Mouse (Mus musculus): ENCODE data around the gene Golm1.
"Not testable (repeated sequence)": the region's sequence is repeated elsewhere in the genome, so short reads cannot be mapped to it uniquely, and the experiment has no call there.

The Golm1 gene

DNA sequence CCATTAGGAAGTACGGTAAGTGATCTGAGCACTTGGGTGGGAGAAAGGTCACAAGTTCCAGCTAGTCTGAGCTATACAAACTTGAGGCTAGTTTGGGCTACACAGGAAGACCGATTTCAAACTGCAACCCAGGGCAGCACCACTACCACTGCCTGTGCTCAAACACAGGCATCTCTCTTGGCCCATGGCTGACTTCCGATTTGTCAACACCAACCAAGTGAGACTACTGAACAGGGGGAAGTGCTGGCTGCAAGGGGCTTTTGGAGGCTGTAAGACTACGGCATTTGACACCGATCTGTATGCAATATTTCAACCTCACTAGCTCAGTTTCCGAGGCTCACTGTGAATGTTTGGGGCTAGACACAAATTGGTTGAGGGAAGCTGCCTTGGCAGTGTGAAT lies 28.1 kb downstream of the Golm1 start:
- no peak for DNase-seq (ENCODE audit: low spot score)

DNA sequence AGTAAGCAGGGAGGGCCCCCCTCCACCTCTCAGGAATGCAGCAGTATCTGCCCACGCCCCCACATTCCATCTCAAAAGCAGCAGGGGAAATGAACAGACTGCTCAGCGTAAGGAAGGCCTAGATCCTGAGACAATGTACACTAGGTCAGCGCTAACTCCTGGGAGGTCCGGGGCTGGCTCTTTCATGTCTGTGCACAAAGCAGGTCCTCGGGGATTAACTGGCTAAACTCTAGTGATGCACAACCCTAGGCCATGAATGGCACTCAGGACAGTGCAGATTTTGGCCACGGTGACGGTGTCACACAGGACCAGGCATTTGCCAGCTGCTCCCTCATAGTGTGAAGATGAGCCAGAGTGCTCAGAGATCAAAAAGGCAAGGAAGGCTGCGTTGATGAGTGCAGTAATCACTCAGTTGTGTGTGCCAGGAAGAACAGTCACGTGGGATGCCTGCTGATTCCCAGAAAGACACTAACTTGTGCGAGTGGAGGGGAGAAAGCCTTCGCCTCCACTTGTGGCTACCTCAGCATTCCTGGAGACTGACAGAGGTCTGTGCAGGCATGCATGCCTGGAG lies 28.9 kb downstream of the Golm1 start:
- DNase-seq (ENCODE audit: low spot score): no peak

DNA sequence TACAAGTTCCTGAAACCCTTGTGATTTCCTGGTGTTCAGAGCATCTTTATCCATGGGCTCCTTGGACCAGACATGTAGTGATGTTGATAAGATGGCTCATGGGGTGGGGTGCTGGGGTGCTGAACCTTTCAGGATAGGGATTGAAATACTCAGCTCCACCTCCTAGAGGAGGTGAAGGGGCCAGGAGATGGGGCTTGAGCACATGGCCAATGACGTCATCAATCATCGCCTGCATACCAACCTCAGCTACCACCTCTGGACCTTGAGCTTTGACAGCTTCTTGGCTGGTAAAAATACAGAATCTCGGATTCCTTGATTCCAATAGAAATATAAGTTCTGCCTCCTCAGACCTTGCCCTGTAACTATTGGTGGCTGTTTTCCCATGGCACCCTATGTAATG lies 30.1 kb downstream of the Golm1 start:
- no peak for DNase-seq (ENCODE audit: low spot score)

DNA sequence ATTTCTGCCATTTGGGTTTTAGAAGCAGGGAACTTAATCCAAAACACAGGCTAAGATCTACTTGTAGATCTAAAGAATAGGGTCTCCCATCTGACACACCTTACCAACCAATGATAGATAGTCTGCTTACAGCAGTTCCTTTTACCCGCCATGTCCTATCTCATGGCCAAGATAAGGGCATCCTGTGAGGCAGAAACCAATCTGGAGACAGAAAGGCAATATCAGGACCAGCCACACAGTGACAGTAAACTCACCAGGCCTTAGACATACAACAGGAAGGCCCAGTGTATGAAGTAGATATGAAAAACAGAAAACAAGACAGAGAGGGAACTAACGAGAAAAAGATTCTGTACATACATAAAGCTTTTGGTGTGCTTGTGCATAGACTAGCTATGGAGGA lies 32.8 kb downstream of the Golm1 start:
- DNase-seq (ENCODE audit: low spot score): no peak

DNA sequence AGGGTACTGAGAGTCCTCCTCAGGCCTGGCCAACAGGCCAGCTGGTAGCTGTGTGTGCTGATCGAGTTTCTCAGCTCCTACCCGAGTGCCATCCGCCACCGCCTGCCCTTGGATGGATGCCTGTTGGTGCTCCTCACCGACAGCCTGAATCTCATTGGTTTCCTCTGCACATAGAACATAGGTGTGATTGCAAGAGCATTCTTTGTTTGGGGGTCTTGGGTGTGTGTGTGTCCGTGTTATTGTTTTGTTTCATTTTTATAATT lies 35.5 kb downstream of the Golm1 start:
- DNase-seq (ENCODE audit: low spot score): no peak

DNA sequence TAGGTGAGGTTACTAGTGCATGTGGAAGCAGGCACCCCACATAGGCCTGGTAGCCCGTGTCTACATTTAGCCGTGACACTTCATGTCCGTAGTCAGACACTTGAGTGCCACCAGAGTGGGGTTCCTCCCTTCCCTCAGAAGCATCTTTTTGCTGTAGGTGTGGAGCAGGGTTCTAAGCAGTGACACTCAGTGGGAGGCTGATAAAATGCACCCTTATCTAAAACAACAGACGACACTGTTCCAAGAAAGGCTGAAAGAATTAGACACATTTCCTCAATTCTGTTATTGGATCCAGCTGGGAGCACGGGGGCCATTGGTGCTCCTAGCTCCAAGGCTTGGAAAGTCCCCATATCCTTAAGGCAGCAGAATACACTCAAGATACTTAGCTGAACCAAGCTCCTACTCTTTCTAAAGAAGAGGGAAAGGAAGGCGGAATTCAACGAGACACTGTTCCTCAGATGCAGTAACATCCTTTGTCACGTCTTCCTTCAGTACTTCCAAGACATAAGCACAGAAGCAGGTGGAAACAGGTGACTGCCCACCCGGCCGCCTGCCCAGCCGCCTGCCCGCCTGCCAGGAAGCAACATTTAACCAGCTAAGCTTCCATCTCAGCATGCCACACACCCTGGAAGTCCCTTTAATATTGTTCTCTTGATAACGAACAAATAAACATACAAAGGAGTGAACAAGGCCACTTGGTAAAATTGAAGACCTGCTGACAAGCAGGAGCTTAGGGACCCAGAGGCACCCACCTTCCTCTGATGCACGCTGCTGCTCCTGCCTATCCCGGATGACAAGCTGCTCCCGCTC lies 36.0 kb downstream of the Golm1 start:
- no peak for DNase-seq (ENCODE audit: low spot score)

DNA sequence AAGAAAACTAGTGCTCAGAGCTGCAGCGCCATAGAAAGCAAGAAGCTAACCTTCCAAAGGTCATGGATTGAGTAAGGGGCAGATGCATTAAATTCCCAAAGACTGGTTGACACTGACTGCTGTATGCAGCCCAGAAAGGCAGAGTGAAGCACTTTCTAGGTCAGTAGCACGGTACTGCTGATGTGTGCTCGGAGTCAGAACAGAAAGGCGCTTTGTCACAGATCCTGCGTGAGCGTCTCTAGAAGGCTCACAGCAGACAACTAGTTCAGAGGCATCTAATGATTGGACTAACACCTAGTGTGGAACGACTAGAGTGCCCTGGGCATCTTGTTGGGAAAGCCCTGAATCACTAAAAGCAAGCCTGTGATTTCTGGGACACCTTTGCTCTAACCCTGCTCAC lies 37.8 kb downstream of the Golm1 start:
- no peak for DNase-seq (ENCODE audit: low spot score)

DNA sequence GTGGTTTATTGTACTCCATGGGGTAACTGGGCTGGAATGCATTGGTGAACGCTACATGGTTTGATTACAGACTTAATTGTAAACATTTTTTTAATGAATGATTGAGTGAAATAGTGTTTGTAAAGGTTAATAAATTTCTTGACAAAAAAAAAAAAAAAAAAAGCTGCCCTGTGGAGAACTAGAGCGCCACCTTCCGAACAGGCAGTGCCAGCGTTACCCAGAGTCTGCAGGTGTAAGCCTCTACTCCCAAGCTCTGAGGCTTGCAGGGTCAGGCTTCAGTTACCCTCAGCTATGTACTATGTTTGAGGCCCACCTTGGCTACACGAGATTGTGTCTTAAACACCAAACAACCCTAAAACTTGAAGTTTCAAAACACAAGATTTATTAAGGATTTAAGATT lies 41.0 kb downstream of the Golm1 start:
- no peak for DNase-seq (ENCODE audit: low spot score)

DNA sequence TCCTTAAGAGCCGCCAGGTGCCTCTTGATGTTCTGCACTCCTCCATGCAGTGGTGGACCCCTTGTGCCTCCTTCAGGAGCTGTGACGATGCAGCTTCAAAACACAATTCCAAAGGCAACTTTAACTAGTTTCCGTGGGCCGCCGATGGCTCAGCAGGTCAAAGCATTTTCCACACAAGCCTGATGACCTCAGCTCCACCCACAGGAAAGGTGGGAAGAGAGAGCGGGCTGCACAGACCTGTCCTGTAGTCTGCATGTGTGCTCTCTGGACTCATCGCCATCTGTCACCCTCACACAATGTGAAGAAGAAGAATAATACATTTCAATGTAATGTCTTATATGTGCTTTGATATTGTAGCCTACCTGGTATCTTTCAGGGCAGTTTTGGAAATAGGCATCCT lies 48.9 kb downstream of the Golm1 start:
- DNase-seq (ENCODE audit: low spot score): no peak

DNA sequence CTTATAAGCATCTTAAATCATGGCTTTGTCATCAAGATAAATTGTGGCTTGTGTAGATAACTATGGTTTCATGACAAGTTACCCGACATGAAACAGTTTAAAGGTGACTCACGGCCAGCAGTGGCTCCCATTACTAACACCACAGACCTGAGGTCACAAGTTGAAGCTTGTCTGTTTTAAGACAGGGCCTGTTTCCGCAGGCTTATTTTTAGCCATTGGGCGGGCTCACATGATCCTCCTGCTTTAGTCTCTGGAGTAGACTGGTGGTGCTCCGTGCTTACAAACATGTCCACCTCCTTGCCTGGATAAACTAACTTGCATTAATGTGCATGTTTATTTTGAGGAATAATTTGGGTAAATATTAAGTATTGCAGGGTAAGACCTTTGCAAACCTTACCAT lies 50.7 kb downstream of the Golm1 start:
- DNase-seq (ENCODE audit: low spot score): no peak

DNA sequence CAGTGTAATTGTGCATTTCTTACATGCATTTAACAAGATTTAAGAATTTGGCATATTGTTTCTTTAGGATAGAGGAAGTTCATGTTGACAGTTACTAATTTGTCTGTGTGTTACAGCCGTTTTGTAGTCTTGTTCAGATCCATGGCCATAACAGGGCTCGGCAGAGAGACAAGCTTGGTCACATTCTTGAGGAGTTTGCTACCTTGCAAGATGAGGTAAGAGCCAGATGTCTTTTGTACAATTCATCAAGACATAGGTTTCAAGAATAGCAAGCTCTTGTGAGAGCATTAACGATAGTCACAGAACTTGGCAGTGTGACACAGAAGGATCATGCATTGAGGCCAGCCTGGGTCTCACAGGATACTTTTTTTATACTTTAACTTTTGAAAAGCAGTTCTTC lies 51.2 kb downstream of the Golm1 start:
- no peak for DNase-seq (ENCODE audit: low spot score)

DNA sequence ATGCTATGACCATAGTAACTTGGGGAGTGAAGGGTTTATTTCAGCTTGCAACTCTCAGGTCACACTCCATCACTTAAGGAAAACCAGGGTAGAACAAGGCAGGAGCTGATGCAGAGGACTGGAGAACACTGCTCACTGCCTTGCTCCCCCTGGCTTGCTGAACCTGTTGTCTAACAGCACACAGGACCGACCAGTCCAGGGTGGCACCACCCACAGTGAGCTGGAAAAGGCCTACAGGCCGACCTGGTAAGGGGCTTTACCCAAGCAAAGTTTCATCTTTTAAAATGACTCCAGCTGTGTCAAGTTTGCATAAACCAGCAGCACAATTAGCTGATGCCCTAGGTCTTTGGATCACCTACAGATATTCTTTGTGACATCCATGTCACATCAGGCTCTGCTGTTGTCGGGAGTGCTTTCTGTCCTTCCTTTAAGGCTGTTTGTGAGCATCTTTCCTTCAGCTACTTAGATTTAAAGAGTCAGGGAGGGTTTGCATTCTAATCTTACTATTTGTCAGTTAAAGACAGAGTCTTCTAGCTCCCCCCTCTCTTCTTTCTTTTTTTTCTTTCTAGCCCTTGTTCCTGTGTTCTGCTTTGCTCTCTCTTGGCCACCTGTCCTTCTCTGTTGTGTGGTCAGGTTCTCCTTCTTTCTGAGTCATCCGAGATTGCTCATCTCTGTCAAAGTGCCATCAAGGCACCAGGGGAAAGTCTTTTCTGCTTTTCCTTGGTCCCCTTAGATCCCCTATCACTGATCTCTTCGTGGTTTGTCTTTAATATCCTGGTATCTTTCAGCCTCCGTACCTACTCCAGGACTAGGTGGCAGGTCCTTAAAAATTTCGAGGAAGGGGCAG lies 53.7 kb downstream of the Golm1 start:
- no peak for DNase-seq (ENCODE audit: low spot score)

DNA sequence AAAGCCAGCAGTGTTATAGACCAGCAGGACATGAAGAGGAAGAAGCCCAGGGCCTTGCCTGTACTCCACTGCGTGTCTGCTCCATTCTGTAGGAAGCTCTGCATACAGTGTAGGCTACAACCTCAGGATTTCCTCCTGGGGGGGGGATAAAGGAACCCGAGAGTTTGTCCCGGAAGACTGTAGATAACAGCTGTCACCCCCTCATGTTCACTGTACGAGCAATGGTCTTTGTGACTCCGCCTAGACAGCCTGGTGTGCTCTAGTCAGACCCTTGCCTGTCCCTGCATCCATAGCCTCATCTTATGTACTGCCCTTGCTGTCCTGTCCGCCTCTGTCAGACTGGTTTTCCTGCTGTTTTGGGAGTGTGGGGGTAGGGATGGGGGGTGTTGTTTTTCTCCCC lies 57.1 kb downstream of the Golm1 start:
- DNase-seq (ENCODE audit: low spot score): no peak

DNA sequence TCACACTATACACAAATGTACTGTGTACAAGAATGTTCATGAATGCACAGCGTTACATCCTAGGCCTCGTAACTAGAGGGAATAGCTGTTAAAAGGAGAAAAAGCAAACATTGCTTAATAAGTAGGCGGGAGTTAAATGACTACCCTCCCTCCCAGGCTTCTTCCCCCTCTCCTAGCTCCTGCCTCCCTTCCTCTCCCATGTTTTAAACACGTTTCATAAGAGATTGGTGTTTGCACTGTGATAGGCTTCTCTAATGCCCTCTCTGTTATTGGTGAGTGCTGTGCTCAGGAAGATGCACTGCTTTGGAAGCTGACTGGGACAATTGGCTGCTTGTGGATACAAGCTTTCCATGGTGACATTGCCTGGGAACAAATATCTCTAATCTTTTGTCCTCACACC lies 60.1 kb downstream of the Golm1 start:
- no peak for DNase-seq (ENCODE audit: low spot score)

DNA sequence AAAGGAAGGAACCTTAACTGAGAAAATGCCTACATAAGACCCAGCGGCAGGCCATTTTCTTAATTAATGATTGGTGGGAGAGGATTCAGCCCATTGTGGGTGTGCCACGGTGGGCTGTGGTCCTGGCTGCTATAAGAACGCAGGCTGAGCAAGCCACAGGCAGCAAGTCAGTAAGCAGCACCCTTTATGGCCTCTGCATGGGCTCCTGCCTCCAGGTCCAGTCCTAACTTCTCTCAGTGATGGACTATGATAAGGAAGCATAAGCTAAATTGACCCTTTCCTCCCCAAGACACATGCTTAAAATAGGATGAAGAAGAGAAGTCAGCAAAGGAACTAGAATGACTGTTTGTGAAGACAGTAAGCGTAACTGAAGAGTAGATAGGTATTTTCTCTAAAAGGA lies 60.5 kb downstream of the Golm1 start:
- DNase-seq (ENCODE audit: low spot score): no peak

DNA sequence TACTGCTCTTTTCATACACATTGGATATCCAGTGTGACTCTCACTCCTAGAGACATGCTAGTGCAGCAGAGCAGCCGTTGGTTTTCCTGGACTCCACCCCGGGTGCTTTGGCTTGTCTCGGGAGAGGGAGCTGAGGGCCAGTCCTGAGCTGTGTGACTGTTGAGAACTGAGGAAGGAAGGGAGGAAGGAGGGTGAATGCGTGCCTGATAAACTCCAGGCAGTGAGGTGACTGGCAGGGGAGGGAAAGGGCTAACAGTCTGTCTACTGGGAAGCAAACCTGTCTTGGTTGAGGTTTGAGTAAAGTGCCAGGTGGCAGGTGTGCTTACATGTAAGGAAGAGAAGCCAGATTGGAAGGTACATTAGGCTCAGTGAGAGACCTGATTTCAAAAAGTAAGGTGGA lies 61.7 kb downstream of the Golm1 start:
- DNase-seq (ENCODE audit: low spot score): no peak

DNA sequence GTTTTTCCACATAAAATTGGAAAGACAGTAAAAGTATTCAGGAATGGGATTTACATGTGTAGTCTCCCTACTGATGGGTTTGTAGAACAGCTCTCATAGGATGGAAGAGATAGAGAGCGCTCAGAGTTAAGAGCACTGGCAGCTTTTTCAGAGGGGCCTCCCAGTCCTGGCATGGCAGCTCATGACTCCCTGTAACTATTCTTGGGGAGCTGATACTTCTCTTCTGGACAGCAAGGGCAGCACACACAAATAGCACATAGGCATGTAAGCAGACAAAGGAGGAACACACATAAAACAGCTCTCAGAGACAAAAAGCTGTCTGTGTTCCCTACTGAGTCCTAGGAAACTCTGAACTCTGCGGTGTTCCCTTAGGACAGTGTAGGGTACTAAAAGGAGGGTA lies 65.2 kb downstream of the Golm1 start:
- DNase-seq (ENCODE audit: low spot score): no peak

DNA sequence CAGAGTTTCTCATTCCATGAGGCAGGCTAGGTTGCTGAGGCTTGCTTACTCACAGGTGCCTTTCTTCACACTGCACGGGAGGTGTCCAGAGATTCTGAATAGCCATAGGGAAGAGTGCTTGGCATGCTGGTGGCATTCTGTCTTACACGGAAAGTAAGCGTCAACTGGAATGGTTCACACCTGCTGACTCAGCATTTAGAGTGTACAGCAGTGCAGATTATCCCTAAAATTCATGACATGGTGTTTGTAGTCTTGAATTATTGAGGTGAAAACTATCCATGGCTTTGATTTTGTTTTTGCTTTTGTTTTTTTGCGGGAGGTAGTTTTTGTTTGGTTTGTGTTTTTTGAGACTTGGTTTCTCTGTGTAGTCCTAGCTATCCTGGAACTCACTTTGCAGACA lies 65.7 kb downstream of the Golm1 start:
- no peak for DNase-seq (ENCODE audit: low spot score)

DNA sequence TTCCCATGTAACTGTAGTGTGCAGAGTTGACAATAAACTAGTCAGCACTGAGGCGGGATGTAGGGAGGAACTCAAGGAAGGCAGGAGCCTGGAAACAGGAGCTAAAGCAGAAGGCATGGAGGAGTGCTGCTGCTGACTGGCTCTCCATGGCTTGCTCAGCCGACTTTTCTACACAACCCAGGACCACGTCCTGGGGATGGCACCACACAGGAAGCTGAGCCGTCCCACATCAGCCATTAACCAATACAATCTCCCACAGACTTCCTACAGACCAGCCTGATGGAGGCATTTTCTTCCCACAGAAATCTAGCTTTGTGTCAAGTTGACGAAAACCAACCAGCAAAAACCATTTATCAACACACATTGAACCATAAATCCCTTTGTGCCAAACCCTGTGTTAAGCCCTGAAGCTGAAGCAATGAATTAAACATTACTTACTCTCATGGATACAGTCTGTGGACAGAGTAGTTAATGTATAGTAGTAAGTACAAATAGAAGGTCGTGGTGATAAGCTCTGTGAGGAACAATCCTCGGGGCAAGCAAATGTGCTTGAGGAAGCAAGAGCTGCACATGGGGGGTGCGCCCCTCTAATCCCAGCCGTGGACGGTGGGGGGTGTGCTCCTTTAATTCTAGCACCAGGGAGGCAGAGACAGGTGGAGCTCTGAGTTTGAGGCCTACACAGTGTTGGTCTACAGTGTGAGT lies 70.2 kb downstream of the Golm1 start:
- no peak for DNase-seq (ENCODE audit: low spot score)

DNA sequence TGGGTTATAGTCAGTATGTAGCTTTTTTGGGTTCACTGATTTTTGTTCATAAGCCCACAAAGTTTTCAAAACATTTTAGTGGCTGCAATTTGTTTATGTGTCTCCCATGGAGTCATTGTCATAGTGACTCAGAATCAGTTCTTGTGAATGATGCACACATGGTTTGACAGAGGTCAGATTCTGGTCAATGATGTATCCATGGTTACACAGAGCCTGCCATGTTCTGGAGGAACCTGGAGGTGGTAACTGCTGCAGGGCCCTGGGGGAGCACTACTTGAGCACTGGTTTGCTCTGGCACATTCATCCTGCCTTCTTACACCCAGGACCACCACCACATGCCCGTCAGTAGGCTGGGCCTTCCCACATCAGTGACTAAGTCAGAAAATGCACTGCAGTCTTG lies 71.1 kb downstream of the Golm1 start:
- no peak for DNase-seq (ENCODE audit: low spot score)

DNA sequence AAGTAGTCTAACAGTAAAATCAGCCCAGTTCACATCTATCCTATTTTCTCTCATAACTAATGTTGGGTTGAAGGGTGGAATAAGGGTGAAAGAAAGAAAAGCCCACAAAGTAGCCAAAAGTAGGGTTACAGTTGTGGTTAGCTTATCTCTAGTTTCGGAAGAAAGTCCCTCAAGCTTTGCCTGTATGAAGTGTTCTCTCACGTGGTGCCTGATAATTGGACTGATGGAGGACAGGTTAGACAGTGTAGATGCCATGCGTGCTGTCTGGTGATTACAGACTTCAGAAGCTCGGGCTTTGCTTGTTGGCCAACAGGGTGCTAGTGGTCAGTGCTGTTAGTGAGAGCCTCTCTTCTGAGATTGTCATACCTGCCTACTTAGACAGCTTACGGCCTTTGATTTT lies 72.5 kb downstream of the Golm1 start:
- no peak for DNase-seq (ENCODE audit: low spot score)

DNA sequence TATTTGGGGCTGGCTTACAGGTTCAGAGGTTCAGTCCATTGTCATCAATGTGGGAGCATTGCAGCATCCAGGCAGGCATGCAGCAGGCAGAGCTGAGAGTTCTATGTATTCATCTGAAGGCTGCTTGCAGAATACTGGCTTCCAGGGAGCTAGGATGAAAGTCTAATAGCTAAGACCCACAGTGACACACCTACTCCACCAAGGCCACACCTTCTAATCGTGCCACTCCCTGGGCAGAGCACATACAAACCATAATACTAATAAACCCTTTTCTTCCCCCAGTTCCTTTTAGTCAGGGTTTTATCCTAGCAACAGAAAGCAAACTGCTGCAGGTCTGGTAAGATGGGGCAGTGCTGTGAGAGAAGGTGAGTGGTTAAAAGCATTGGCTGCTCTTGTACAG lies 83.0 kb downstream of the Golm1 start:
- no peak for DNase-seq (ENCODE audit: low spot score)

DNA sequence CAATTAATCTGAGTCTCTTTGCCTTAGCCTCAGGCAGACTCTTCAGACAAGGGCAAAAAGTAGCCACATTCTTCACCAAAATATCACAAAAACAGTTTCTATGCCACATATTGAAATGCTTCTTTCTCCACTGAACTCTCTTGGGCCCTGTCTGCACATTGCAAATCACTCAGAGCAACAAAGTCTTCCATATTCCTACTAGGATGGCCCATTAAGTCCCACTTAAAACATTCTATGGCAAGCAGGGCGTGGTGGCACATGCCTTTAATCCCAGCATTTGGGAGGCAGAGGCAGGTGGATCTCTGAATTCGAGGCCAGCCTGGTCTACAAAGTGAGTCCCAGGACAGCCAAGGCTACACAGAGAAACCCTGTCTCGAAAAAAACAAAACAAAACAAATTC lies 83.6 kb downstream of the Golm1 start:
- DNase-seq (ENCODE audit: low spot score): not testable (repeated sequence)
